Comparison of ENCODE assay signal across 8 mouse cellular contexts in the genomic region with DNA sequence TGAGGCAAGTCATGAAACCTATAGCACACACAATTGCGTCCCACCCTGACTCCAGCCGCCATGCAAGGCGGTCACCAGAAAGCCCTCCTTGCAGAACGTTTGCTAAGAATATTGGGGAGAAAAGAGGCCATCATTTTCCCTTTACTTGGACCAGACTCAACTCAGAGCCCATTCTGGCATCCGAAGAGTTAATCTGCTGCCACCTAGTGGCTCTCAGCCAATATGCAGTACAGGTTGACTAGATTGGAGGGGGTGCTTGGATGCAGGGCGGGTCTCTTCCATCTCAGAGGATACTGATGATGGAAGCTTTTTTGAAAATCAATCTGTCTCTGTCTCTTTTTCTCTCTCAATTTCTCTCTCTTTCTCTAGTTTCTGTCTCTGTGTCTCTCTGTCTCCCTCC.
DNase-seq lines count a peak whose midpoint lies in the region; ATAC-seq and TF ChIP-seq lines count a peak whose summit lies in the region.

No protein-coding gene starts in this region.

- peaks cover 59% of the 10 kb centered on the region for H3K9me3 ChIP-seq in CH12.LX (replicated peaks; ENCODE audit: low read length)
- H3K9me3 ChIP-seq in forebrain, embryonic 10.5 days = no peaks in the 10 kb centered on the region
- H3K9me3 ChIP-seq in hindbrain, embryonic 14.5 days (ENCODE audit: control insufficient read depth, low read length) = no peaks in the 10 kb centered on the region

- 3% methylated on average over 6 of the region's 6 CpGs for WGBS in forebrain, embryonic 10.5 days
- WGBS in hindbrain, embryonic 14.5 days = under 1% methylated on average over 6 of the region's 6 CpGs

- TF ChIP-seq POLR2A in CH12.LX (IDR thresholded peaks at IDR 0.05; ENCODE audit: low read depth, low read length) = no peak

- no peak overlapping the region for H3K4me2 ChIP-seq in CH12.LX (ENCODE audit: insufficient read depth, low read depth, poor library complexity, severe bottlenecking)
- peak overlapping the region; percentile 58 for H3K4me2 ChIP-seq in hindbrain, embryonic 14.5 days (replicated peaks)

- no peak overlapping the region for H3K27ac ChIP-seq in CH12.LX (ENCODE audit: insufficient read depth, low read depth)
- peak overlapping the region; percentile 84 for H3K27ac ChIP-seq in forebrain, embryonic 10.5 days
- peak overlapping the region; percentile 12; the same call in 1 of the 2 replicates for H3K27ac ChIP-seq in hindbrain, embryonic 14.5 days

- no peaks in the 10 kb centered on the region for H3K27me3 ChIP-seq in CH12.LX (replicated peaks)
- peaks cover 13% of the 10 kb centered on the region for H3K27me3 ChIP-seq in forebrain, embryonic 10.5 days (ENCODE audit: poor library complexity, severe bottlenecking)
- no peaks in the 10 kb centered on the region for H3K27me3 ChIP-seq in hindbrain, embryonic 14.5 days (ENCODE audit: control insufficient read depth, insufficient read depth, low read length)

- no peak for TF ChIP-seq EP300 in CH12.LX (IDR thresholded peaks at IDR 0.05; ENCODE audit: low read length)

- in situ Hi-C loops in CH12.LX (cut with MboI; ENCODE audit: low pct_ligation_motif_present, low pct_unique_long_range_greater_than_20kb, low sequenced_read_pairs) = no loop called here

- dilution Hi-C loops in CH12.LX (cut with MboI; ENCODE audit: extremely low pct_ligation_motif_present, extremely low pct_unique_long_range_greater_than_20kb, low sequenced_read_pairs) = no loop called here

- no peaks in the 10 kb centered on the region for H3K79me2 ChIP-seq in CH12.LX (replicated peaks; ENCODE audit: control insufficient read depth, extremely low read depth, insufficient read depth, poor library complexity, severe bottlenecking)

- H3K36me3 ChIP-seq in CH12.LX (replicated peaks in 1 of 2; ENCODE audit: control insufficient read depth in 1 of 2, insufficient read depth in 1 of 2, low read length in 1 of 2) = no peaks in the 10 kb centered on the region
- H3K36me3 ChIP-seq in forebrain, embryonic 10.5 days (replicated peaks) = no peaks in the 10 kb centered on the region
- no peaks in the 10 kb centered on the region for H3K36me3 ChIP-seq in hindbrain, embryonic 14.5 days (replicated peaks; ENCODE audit: control insufficient read depth, insufficient read depth)

- H3K4me1 ChIP-seq in CH12.LX (ENCODE audit: control insufficient read depth in 1 of 2, insufficient read depth in 2 of 2) = no peaks in the 10 kb centered on the region
- peaks cover 32% of the 10 kb centered on the region for H3K4me1 ChIP-seq in forebrain, embryonic 10.5 days
- H3K4me1 ChIP-seq in hindbrain, embryonic 14.5 days (replicated peaks; ENCODE audit: control insufficient read depth, insufficient read depth, low read length) = 0 out of 2 replicates have a peak, but pooled peaks cover 8% of the 10 kb centered on the region

- H3K4me3 ChIP-seq in CH12.LX (replicated peaks in 1 of 3; ENCODE audit: low read depth in 2 of 3, low read length in 2 of 3, poor library complexity in 1 of 3) = no peak overlapping the region
- peak overlapping the region; percentile 40 for H3K4me3 ChIP-seq in forebrain, embryonic 10.5 days
- H3K4me3 ChIP-seq in hindbrain, embryonic 14.5 days (replicated peaks; ENCODE audit: low read length) = peak overlapping the region; percentile 29; the same call in 1 of the 2 replicates

- peak; percentile 90 for ATAC-seq in hindbrain, embryonic 14.5 days (ENCODE audit: low FRiP score)
- ATAC-seq in megakaryocyte progenitor cell, adult 5-6 weeks (replicated peaks; ENCODE audit: poor library complexity) = peak; percentile 85

- no peak overlapping the region for H3K9ac ChIP-seq in CH12.LX (ENCODE audit: insufficient read depth, low read depth)
- H3K9ac ChIP-seq in hindbrain, embryonic 14.5 days = peak overlapping the region; percentile 17; the same call in 1 of the 2 replicates

- TF ChIP-seq RAD21 in CH12.LX (IDR thresholded peaks at IDR 0.05; ENCODE audit: low read depth, low read length) = peak; percentile 1; the same call in 1 of the 2 replicates

- no peak for DNase-seq in CH12.LX (ENCODE audit: extremely low read depth)
- peak; percentile 49 for DNase-seq in c-Kit-positive CD71-negative TER-119-negative erythroid progenitor cells, embryonic 14.5 days (ENCODE audit: low read depth)
- DNase-seq in forebrain, embryonic 10.5 days (ENCODE audit: extremely low spot score, low spot score) = peak; percentile 86
- DNase-seq in hindbrain, embryonic 14.5 days (ENCODE audit: low spot score) = peak; percentile 91
- peak; percentile 20 for DNase-seq in layer of hippocampus, postnatal 36 days
- peak; percentile 19 to 46 for DNase-seq in spleen, adult 18-20 months
- no peak for DNase-seq in ovary, adult 18-20 months (ENCODE audit: low spot score)

- peak in 1 of 2 experiments; percentile 19; a peak in 2 of 4 replicates for TF ChIP-seq CTCF in CH12.LX (conservative IDR thresholded peaks at IDR 0.05 in 1 of 2, IDR thresholded peaks at IDR 0.05 in 1 of 2; ENCODE audit: low read depth in 2 of 2, low read length in 2 of 2)

TF ChIP-seq in CH12.LX, 34 proteins besides CTCF, POLR2A, EP300 and RAD21:
- no peak for TF ChIP-seq MEF2A (IDR thresholded peaks at IDR 0.05; ENCODE audit: borderline replicate concordance, low read depth, low read length)
- no peak for TF ChIP-seq HCFC1 (IDR thresholded peaks at IDR 0.05; ENCODE audit: low read depth, low read length)
- TF ChIP-seq MAFK (IDR thresholded peaks at IDR 0.05; ENCODE audit: insufficient replicate concordance, low read length) = no peak
- no peak for TF ChIP-seq NELFE (IDR thresholded peaks at IDR 0.05; ENCODE audit: low read depth, low read length)
- TF ChIP-seq MAZ (IDR thresholded peaks at IDR 0.05; ENCODE audit: low read depth, low read length) = no peak
- TF ChIP-seq MYC (IDR thresholded peaks at IDR 0.05; ENCODE audit: low read depth, low read length) = no peak
- no peak for TF ChIP-seq ETS1 (conservative IDR thresholded peaks at IDR 0.05; ENCODE audit: low read depth, low read length)
- no peak for TF ChIP-seq SIN3A (IDR thresholded peaks at IDR 0.05; ENCODE audit: low read length)
- TF ChIP-seq E2F4 (IDR thresholded peaks at IDR 0.05; ENCODE audit: insufficient replicate concordance, low read depth, low read length) = no peak
- TF ChIP-seq NRF1 (IDR thresholded peaks at IDR 0.05; ENCODE audit: low read depth, low read length) = no peak
- TF ChIP-seq USF2 (conservative IDR thresholded peaks at IDR 0.05; ENCODE audit: low read depth, low read length) = no peak
- no peak for TF ChIP-seq GABPA (IDR thresholded peaks at IDR 0.05; ENCODE audit: insufficient replicate concordance, low read depth, low read length)

Comparison
In these comparisons a context has a peak if more than half of its experiments do, and no peak if none do; other contexts are left out.
1. DNase-seq: peak in c-Kit-positive CD71-negative TER-119-negative erythroid progenitor cells, embryonic 14.5 days (single experiment), forebrain, embryonic 10.5 days (single experiment), hindbrain, embryonic 14.5 days (single experiment), layer of hippocampus, postnatal 36 days (2 of 2) and spleen, adult 18-20 months (2 of 2); none in CH12.LX (single experiment) and ovary, adult 18-20 months (single experiment).
2. H3K4me3 ChIP-seq: peak in forebrain, embryonic 10.5 days (single experiment) and hindbrain, embryonic 14.5 days (single experiment); none in CH12.LX (0 of 3).